Mouse (Mus musculus): ENCODE measurements at regions not wholly inside any gene's neighbourhood (a gene's known extent, or its start where the extent isn't known, plus 50 kb on each side); places are given as distances from the start of the nearest gene placed in this dataset.

- no peak for TF ChIP-seq FLI1 (IDR thresholded peaks at IDR 0.05; ENCODE audit: low read length)
- no peak for TF ChIP-seq GATA1 (IDR thresholded peaks at IDR 0.05; ENCODE audit: borderline replicate concordance, low read length)
- Histone ChIP-seq H3K27me3 (replicated peaks) (no peaks in the 10 kb centered on the region), H3K9me3 (0 out of 2 replicates have a peak, but pooled peaks cover 4% of the 10 kb centered on the region), H3K36me3 (replicated peaks; ENCODE audit: low read length) (no peaks in the 10 kb centered on the region), H3K4me1 (no peaks in the 10 kb centered on the region), H3K4me3 (replicated peaks) (no peak overlapping the region)
Measured at GRCm38 (mm10) chr3:149993199-149993598, 1002.8 kb upstream of the Adgrl2 start.

GRCm38 (mm10) chr3:149987801-149988200 lies 997.4 kb upstream of the Adgrl2 start:
- no peaks in the 10 kb centered on the region for H3K36me3 ChIP-seq (replicated peaks; ENCODE audit: low read length)
- no peaks in the 10 kb centered on the region for H3K27me3 ChIP-seq (replicated peaks)
- no peak overlapping the region for H3K4me3 ChIP-seq (replicated peaks)
- H3K9me3 ChIP-seq: no peaks in the 10 kb centered on the region
- H3K4me1 ChIP-seq: no peaks in the 10 kb centered on the region
- TF ChIP-seq FLI1 (IDR thresholded peaks at IDR 0.05; ENCODE audit: low read length): no peak
- TF ChIP-seq GATA1 (IDR thresholded peaks at IDR 0.05; ENCODE audit: borderline replicate concordance, low read length): no peak

GRCm38 (mm10) chr3:149956993-149957392 lies 966.6 kb upstream of the Adgrl2 start:
- TF ChIP-seq FLI1 (IDR thresholded peaks at IDR 0.05; ENCODE audit: low read length) (no peak), GATA1 (IDR thresholded peaks at IDR 0.05; ENCODE audit: borderline replicate concordance, low read length) (no peak)
- Histone ChIP-seq H3K27me3 (replicated peaks) (no peaks in the 10 kb centered on the region), H3K4me3 (replicated peaks) (no peak overlapping the region), H3K4me1 (no peaks in the 10 kb centered on the region), H3K36me3 (replicated peaks; ENCODE audit: low read length) (no peaks in the 10 kb centered on the region), H3K9me3 (no peaks in the 10 kb centered on the region)

- Histone ChIP-seq H3K36me3 (replicated peaks; ENCODE audit: low read length) (no peaks in the 10 kb centered on the region), H3K4me3 (replicated peaks) (no peak overlapping the region), H3K27me3 (replicated peaks) (no peaks in the 10 kb centered on the region), H3K9me3 (0 out of 2 replicates have a peak, but pooled peaks cover 2% of the 10 kb centered on the region), H3K4me1 (no peaks in the 10 kb centered on the region)
- no peak for TF ChIP-seq FLI1 (IDR thresholded peaks at IDR 0.05; ENCODE audit: low read length)
- TF ChIP-seq GATA1 (IDR thresholded peaks at IDR 0.05; ENCODE audit: borderline replicate concordance, low read length): no peak
Measured at GRCm38 (mm10) chr3:149936197-149936596, 945.8 kb upstream of the Adgrl2 start.

GRCm38 (mm10) chr3:149934832-149935231 lies 944.5 kb upstream of the Adgrl2 start:
- no peaks in the 10 kb centered on the region for H3K36me3 ChIP-seq (replicated peaks; ENCODE audit: low read length)
- no peak overlapping the region for H3K4me3 ChIP-seq (replicated peaks)
- 0 out of 2 replicates have a peak, but pooled peaks cover 2% of the 10 kb centered on the region for H3K9me3 ChIP-seq
- H3K27me3 ChIP-seq (replicated peaks): no peaks in the 10 kb centered on the region
- TF ChIP-seq GATA1 (IDR thresholded peaks at IDR 0.05; ENCODE audit: borderline replicate concordance, low read length): no peak
- TF ChIP-seq FLI1 (IDR thresholded peaks at IDR 0.05; ENCODE audit: low read length): no peak
- H3K4me1 ChIP-seq: no peaks in the 10 kb centered on the region

GRCm38 (mm10) chr3:149928456-149929360 lies 938.4 kb upstream of the Adgrl2 start:
- H3K4me1 ChIP-seq: no peaks in the 10 kb centered on the region
- no peak overlapping the region for H3K4me3 ChIP-seq (replicated peaks)

GRCm38 (mm10) chr3:149920206-149920605 lies 929.9 kb upstream of the Adgrl2 start:
- TF ChIP-seq FLI1 (IDR thresholded peaks at IDR 0.05; ENCODE audit: low read length) (no peak), GATA1 (IDR thresholded peaks at IDR 0.05; ENCODE audit: borderline replicate concordance, low read length) (no peak)

More at GRCm38 (mm10) chr3:149928456-149929360, 938.4 kb upstream of the Adgrl2 start:
- Histone ChIP-seq H3K27me3 (replicated peaks) (no peaks in the 10 kb centered on the region), H3K36me3 (replicated peaks; ENCODE audit: low read length) (no peaks in the 10 kb centered on the region), H3K9me3 (no peaks in the 10 kb centered on the region)
- TF ChIP-seq GATA1 (IDR thresholded peaks at IDR 0.05; ENCODE audit: borderline replicate concordance, low read length) (no peak), FLI1 (IDR thresholded peaks at IDR 0.05; ENCODE audit: low read length) (no peak)

GRCm38 (mm10) chr3:149918201-149918600 lies 927.8 kb upstream of the Adgrl2 start:
- no peak overlapping the region for H3K4me3 ChIP-seq (replicated peaks)
- no peaks in the 10 kb centered on the region for H3K27me3 ChIP-seq (replicated peaks)
- no peaks in the 10 kb centered on the region for H3K9me3 ChIP-seq
- no peak for TF ChIP-seq FLI1 (IDR thresholded peaks at IDR 0.05; ENCODE audit: low read length)
- TF ChIP-seq GATA1 (IDR thresholded peaks at IDR 0.05; ENCODE audit: borderline replicate concordance, low read length): no peak
- no peaks in the 10 kb centered on the region for H3K4me1 ChIP-seq
- H3K36me3 ChIP-seq (replicated peaks; ENCODE audit: low read length): no peaks in the 10 kb centered on the region

More at GRCm38 (mm10) chr3:149920206-149920605, 929.9 kb upstream of the Adgrl2 start:
- no peaks in the 10 kb centered on the region for H3K27me3 ChIP-seq (replicated peaks)
- H3K4me1 ChIP-seq: no peaks in the 10 kb centered on the region
- H3K4me3 ChIP-seq (replicated peaks): no peak overlapping the region
- H3K9me3 ChIP-seq: no peaks in the 10 kb centered on the region
- no peaks in the 10 kb centered on the region for H3K36me3 ChIP-seq (replicated peaks; ENCODE audit: low read length)

GRCm38 (mm10) chr3:149910721-149911120 lies 920.4 kb upstream of the Adgrl2 start:
- Histone ChIP-seq H3K9me3 (no peaks in the 10 kb centered on the region; the same call in 1 of the 2 replicates), H3K27me3 (replicated peaks) (no peaks in the 10 kb centered on the region), H3K4me3 (replicated peaks) (no peak overlapping the region), H3K36me3 (replicated peaks; ENCODE audit: low read length) (no peaks in the 10 kb centered on the region), H3K4me1 (no peaks in the 10 kb centered on the region)
- TF ChIP-seq FLI1 (IDR thresholded peaks at IDR 0.05; ENCODE audit: low read length) (no peak), GATA1 (IDR thresholded peaks at IDR 0.05; ENCODE audit: borderline replicate concordance, low read length) (no peak)

GRCm38 (mm10) chr3:149901783-149902182 lies 911.4 kb upstream of the Adgrl2 start:
- Histone ChIP-seq H3K4me3 (replicated peaks) (no peak overlapping the region), H3K36me3 (replicated peaks; ENCODE audit: low read length) (no peaks in the 10 kb centered on the region), H3K27me3 (replicated peaks) (no peaks in the 10 kb centered on the region), H3K9me3 (no peaks in the 10 kb centered on the region), H3K4me1 (no peaks in the 10 kb centered on the region)
- TF ChIP-seq FLI1 (IDR thresholded peaks at IDR 0.05; ENCODE audit: low read length) (no peak), GATA1 (IDR thresholded peaks at IDR 0.05; ENCODE audit: borderline replicate concordance, low read length) (no peak)

Measured in megakaryocyte, embryonic 14.5 days (primary cell).